Mouse (Mus musculus) lung, embryonic 14.5 days (tissue): ENCODE data around the gene Tspan8. TPM values are rescaled to one million over a fixed set of nuclear protein-coding genes. Genes with fewer than 3 reads are reported as not detected.

Source experiments
- ATAC-seq: fragments of 200-750 bp; cut with Nextera tagmentation; 2 replicates; pipeline ENCODE4 v1.8.0; 2017; ENCODE audit warnings: mild to moderate bottlenecking, moderate TSS enrichment, moderate library complexity; ENCODE audit not compliant: insufficient read depth
- DNase-seq: peaks from one replicate; pipeline ENCODE4 v3.0.0-alpha.2; 2015
- H3K27ac ChIP-seq: fragments of 300-500 bp; sonication (generic); 2 replicates; pipeline ENCODE4 v1.5.1; 2014; ENCODE audit warnings: low read depth, mild to moderate bottlenecking, moderate library complexity
- H3K27me3 ChIP-seq: fragments of 300-500 bp; sonication (generic); 2 replicates; pipeline ENCODE4 v1.6.1; 2014; ENCODE audit warnings: low read length, control low read depth; ENCODE audit not compliant: insufficient read depth
- H3K36me3 ChIP-seq: fragments of 300-500 bp; sonication (generic); 2 replicates; pipeline ENCODE4 v1.6.1; 2014; ENCODE audit warnings: control low read depth; ENCODE audit not compliant: insufficient read depth
- H3K4me1 ChIP-seq: fragments of 300-500 bp; sonication (generic); 2 replicates; pipeline ENCODE4 v1.6.1; 2014; ENCODE audit warnings: antibody characterized with exemption, control low read depth; ENCODE audit not compliant: insufficient read depth
- H3K4me2 ChIP-seq: fragments of 300-500 bp; sonication (generic); 2 replicates; pipeline ENCODE4 v1.6.1; 2014; ENCODE audit warnings: mild to moderate bottlenecking
- H3K4me3 ChIP-seq: fragments of 300-500 bp; sonication (generic); 2 replicates; pipeline ENCODE4 v1.5.1; 2014; ENCODE audit warnings: low read depth, low read length
- H3K9ac ChIP-seq: fragments of 300-500 bp; sonication (generic); 2 replicates; pipeline ENCODE4 v1.6.1; 2014
- H3K9me3 ChIP-seq: fragments of 300-500 bp; sonication (generic); 2 replicates; pipeline ENCODE4 v1.6.1; 2016; ENCODE audit warnings: low read depth, low read length, control low read depth
- CTCF ChIP-seq: IDR thresholded peaks from 2 replicates; pipeline ENCODE4 v1.5.1; 2016; ENCODE audit warnings: antibody characterized with exemption, low read depth
- WGBS: fragments of 180-500 bp; shearing (Covaris S2); extraction: QIAGEN DNeasy Blood & Tissue Kit; methylation state at CpG from one replicate; pipeline ENCODE4 v1.1.7; 2014; 5-methylcytosine and 5-hydroxymethylcytosine counted together
- polyA plus RNA-seq: library from polyadenylated mRNA; unstranded; fragments of >200 nt; fragmentation: Nextera tagmentation; extraction: Ambion mirVana; gene quantifications from 2 replicates; pipeline ENCODE4 v1.2.1, GENCODE M21; 2014

Gene Tspan8
- polyA plus RNA-seq, 1 experiment from 2014 or later: 47.7 TPM

DNA sequence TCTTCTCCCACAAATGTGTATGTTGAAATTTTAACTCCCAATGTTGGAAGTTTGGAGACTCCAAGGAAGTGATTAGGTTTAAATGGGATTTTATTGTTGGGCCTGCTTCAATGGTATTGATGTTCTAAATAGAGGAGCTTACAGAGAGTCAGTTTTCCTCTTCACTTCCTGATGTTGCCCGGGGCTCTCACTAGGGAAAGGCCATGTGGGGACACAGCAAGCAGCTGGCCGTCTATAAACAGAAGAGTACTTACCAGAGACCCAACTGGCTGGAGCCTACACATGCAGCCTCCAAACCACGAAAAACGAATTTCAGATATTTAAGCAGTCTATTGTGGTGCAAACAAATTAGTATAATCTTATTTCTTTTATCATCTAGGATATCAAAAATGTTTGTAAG lies 75.3 kb downstream of the Tspan8 start:
- no peaks in the 10 kb centered on the region for H3K9me3 ChIP-seq
- no peak for TF ChIP-seq CTCF
- 0 out of 2 replicates have a peak, but pooled peaks cover 5% of the 10 kb centered on the region for H3K4me1 ChIP-seq
- no peak overlapping the region for H3K27ac ChIP-seq
- ATAC-seq: no peak
- no peak overlapping the region for H3K4me2 ChIP-seq
- no peaks in the 10 kb centered on the region for H3K27me3 ChIP-seq
- WGBS: 47% methylated on average over 4 of the region's 4 CpGs
- no peak overlapping the region for H3K9ac ChIP-seq
- no peaks in the 10 kb centered on the region for H3K36me3 ChIP-seq
- DNase-seq: peak; percentile 24
- no peak overlapping the region for H3K4me3 ChIP-seq

DNA sequence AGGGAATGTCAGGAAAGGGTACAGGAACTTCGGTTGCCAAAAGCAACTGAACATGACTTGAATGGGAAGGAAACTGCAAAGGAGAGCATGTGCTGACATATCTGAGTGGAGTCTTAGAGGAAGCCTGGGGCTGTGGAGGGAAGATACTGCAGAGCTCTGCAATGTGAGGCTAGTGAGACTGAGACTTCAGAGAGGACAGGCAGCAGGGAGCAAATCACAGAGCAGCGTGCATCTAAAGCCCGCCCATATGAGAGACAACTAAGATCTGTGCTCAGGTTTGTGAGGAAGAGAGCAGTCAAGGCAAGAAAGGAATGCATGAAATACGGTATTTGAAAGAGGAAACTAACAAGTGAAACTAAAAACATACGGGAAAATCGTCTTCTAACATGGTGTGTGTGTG lies 76.3 kb downstream of the Tspan8 start:
- H3K9ac ChIP-seq: no peak overlapping the region
- 63% methylated on average over 6 of the region's 6 CpGs for WGBS
- H3K27me3 ChIP-seq: no peaks in the 10 kb centered on the region
- no peak for DNase-seq
- no peak for TF ChIP-seq CTCF
- H3K9me3 ChIP-seq: no peaks in the 10 kb centered on the region
- peaks cover 6% of the 10 kb centered on the region; the same call in 1 of the 2 replicates for H3K4me1 ChIP-seq
- H3K4me2 ChIP-seq: no peak overlapping the region
- no peaks in the 10 kb centered on the region for H3K36me3 ChIP-seq
- H3K4me3 ChIP-seq: no peak overlapping the region
- ATAC-seq: no peak
- no peak overlapping the region for H3K27ac ChIP-seq

DNA sequence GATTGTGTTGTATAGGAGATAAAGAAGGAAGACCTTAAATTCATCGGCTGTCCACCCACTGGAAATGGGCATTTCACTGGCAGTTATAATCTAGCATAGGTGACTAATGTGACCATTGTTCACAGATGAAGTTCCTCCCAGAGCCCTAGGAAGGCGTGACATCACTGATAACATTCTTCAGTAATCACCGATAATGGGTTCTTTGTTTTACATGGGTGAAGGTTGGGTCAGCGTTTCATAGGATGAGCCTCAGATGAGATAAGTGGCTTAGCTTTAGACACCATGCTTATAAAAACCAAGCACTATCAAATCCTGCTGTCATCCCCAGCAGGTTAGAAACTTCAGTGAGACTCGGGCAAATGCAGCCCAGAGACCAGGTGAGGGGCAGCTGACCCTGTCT lies 77.4 kb downstream of the Tspan8 start:
- H3K27ac ChIP-seq: no peak overlapping the region
- no peak for ATAC-seq
- 49% methylated on average over 5 of the region's 5 CpGs for WGBS

DNA sequence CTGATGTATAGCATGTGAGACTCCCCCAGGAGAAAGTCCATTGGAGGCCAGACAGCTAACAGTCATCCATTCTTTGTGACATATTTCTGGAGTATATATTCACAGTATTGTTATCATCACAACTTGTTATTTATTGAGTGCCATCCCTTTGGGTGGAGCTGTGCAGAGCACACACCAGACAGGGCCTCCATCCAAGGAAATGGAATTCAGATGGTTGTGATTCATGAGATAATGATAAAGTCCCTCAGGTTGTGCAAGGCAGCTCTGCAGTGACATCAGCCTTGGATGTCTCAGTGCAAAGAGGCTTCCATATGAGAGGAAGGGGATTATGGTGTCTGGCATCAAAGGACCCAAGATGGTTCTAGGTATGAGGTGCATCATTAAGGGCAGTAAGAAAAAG lies 80.1 kb downstream of the Tspan8 start:
- ATAC-seq (peak; percentile 91), DNase-seq (peak; percentile 72)
- Histone ChIP-seq H3K9me3 (no peaks in the 10 kb centered on the region), H3K4me2 (peak overlapping the region; percentile 14; the same call in 1 of the 2 replicates), H3K9ac (no peak overlapping the region), H3K27me3 (no peaks in the 10 kb centered on the region), H3K4me1 (peaks cover 6% of the 10 kb centered on the region; the same call in 1 of the 2 replicates), H3K27ac (no peak overlapping the region), H3K4me3 (no peak overlapping the region), H3K36me3 (no peaks in the 10 kb centered on the region)
- no peak for TF ChIP-seq CTCF

More for the DNA sequence above, 77.4 kb downstream of the Tspan8 start:
- TF ChIP-seq CTCF: no peak
- Histone ChIP-seq H3K36me3 (no peaks in the 10 kb centered on the region), H3K4me2 (no peak overlapping the region), H3K4me3 (no peak overlapping the region), H3K9ac (no peak overlapping the region), H3K4me1 (peaks cover 6% of the 10 kb centered on the region; the same call in 1 of the 2 replicates), H3K27me3 (no peaks in the 10 kb centered on the region), H3K9me3 (no peaks in the 10 kb centered on the region)
- no peak for DNase-seq

DNA sequence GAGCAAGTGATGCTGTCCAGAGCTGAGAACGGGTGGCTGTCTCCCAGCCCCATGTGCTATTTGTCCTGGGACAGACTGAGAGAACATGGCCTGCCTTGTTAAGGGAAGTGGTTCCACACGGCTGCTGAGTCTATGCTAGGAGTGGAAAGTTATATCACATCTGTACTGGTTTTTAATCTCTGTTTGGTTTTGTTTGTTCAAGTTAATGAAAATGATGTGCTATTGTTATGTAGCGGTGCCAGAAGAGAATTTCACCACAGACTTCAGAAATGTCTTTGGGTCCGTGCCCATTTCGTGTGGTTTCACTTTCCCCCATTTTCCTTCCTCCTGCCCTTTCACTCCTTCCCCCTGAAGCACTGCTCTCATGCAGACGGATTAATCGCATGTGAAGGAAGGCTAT lies 80.6 kb downstream of the Tspan8 start:
- Histone ChIP-seq H3K4me2 (peak overlapping the region; percentile 14; the same call in 1 of the 2 replicates), H3K27me3 (no peaks in the 10 kb centered on the region), H3K9me3 (no peaks in the 10 kb centered on the region), H3K27ac (0 out of 2 replicates have a peak overlapping the region, but pooled peaks have one; percentile 30), H3K9ac (no peak overlapping the region), H3K4me1 (peaks cover 6% of the 10 kb centered on the region; the same call in 1 of the 2 replicates), H3K4me3 (no peak overlapping the region), H3K36me3 (no peaks in the 10 kb centered on the region)
- peak; percentile 87 for DNase-seq
- no peak for TF ChIP-seq CTCF
- 35% methylated on average over 7 of the region's 7 CpGs for WGBS
- ATAC-seq: peak; percentile 95

Other genes with a start within 250 kb of the Tspan8 start
- gene A930009A15Rik, start 246.8 kb upstream of the Tspan8 start, polyA plus RNA-seq: not detected in 2 replicates
- 2.4 and 3.5 TPM in 2 replicates for gene Lgr5, start 229.1 kb upstream of the Tspan8 start, polyA plus RNA-seq
- 0.21 and 0.23 TPM in 2 replicates for gene Ptprr, start 201.4 kb downstream of the Tspan8 start, polyA plus RNA-seq